Mouse (Mus musculus): ENCODE data around the gene Hoxc5. TPM values are rescaled to one million over a fixed set of nuclear protein-coding genes. Genes with fewer than 3 reads are reported as not detected.

Hoxc5 gene
- total RNA-seq, 4 experiments from 2014 or later = 1.6 to 3.4 (median 2.4) TPM

Small RNA genes within 50 kb of the gene (microRNA-seq; reads per million reads assigned to microRNA genes)
- gene Mir196a-2 (5,419 reads per million, percentile 89 among the genes with 10 or more reads in this experiment), gene Mir615 (1,255 reads per million, percentile 81 among the genes with 10 or more reads in this experiment)

Other genes with a start within 250 kb of the Hoxc5 start
- gene Calcoco1, start 245.3 kb upstream of the Hoxc5 start, total RNA-seq (2022) = 10 to 100 TPM; 65.5 to 80.9 (median 72.9) TPM
- not detected for gene Hoxc13, start 46.3 kb upstream of the Hoxc5 start, total RNA-seq (2022)
- gene Hoxc12, start 30.7 kb upstream of the Hoxc5 start, total RNA-seq (2022) = not detected
- gene Hoxc11, start 13.0 kb upstream of the Hoxc5 start, total RNA-seq (2022) = 1 to 10 TPM; 6.0 to 8.8 (median 7.6) TPM
- gene Hoxc10, start 647 bp upstream of the Hoxc5 start, total RNA-seq (2022) = 100 to 1,000 TPM in 1 of 4 experiments, 10 to 100 TPM in 3; 77.4 to 106 (median 88.9) TPM
- 1 to 10 TPM; 5.3 to 7.4 (median 6.0) TPM for gene Hoxc9, start 9.0 kb downstream of the Hoxc5 start, total RNA-seq (2022)
- 1 to 10 TPM; 1.3 to 1.5 (median 1.4) TPM for gene Hoxc8, start 23.2 kb downstream of the Hoxc5 start, total RNA-seq (2022)
- gene Hoxc6, start 30.8 kb downstream of the Hoxc5 start, total RNA-seq (2022) = 1 to 10 TPM; 4.5 to 6.3 (median 5.2) TPM
- 1 to 10 TPM; 4.6 to 5.6 (median 4.7) TPM for gene Hoxc4, start 51.5 kb downstream of the Hoxc5 start, total RNA-seq (2022)
- gene Smug1, start 199.6 kb downstream of the Hoxc5 start, total RNA-seq (2022) = 10 to 100 TPM in 3 of 4 experiments, 1 to 10 TPM in 1; 10.0 to 19.3 (median 12.3) TPM

All from gastrocnemius, adult 8-10 months (tissue).